Mouse (Mus musculus): ENCODE results near the gene Stk35. TPM values are rescaled to one million over a fixed set of nuclear protein-coding genes. Genes with fewer than 3 reads are reported as not detected.

Stk35 gene
- polyA plus RNA-seq (2016; fragmentation: Nextera tagmentation; extraction: Ambion mirVana) = 10.0 and 11.1 TPM in 2 replicates

DNA sequence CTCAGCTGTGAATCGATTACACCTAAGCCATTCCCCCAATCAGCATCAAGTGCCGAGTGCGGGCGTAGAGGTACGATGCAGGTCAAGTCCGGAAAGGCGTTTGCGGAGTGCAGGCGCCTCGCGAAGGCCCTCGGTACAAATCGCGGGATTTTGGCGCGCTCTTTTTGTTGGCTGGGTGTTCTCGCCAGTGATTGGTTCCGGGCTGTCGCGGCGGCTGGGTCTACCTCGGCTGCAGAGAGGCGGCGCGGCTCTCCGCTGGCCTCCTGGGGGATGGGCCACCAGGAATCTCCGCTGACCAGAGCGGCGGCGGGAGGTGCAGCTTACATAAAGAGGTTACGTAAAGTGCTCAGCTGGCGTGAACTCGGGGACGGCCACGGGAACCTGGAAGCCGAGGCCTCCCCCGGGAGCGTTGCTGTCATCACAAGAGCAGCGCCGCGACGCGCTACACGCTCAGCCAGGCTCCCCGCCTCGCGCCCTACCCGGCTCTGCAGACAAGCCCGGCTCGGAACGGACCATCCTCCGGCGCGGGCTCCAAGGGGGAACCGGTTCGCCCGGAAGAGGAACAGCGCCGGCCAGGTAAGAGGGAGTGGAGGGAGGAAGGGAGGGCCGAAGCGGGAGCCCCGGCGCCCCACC is at the start of gene Stk35:
Gene Stk35, plus strand, starts transcription at position 247 of the 633 bp plus-strand sequence.
- peak within 1 kb of the TSS; percentile 84 for H3K4me2 ChIP-seq
- H3K9me3 ChIP-seq (replicated peaks) = no peaks in the 10 kb centered on the region
- H3K27ac ChIP-seq = peak within 1 kb of the TSS; percentile 92
- peaks cover 33% of the 10 kb centered on the region for H3K36me3 ChIP-seq
- H3K4me1 ChIP-seq = peaks cover 25% of the 10 kb centered on the region
- no peaks in the 10 kb centered on the region for H3K27me3 ChIP-seq (replicated peaks)
- WGBS (ENCODE audit: insufficient replicate concordance) = under 1% methylated on average over 63 of the region's 63 CpGs
- H3K4me3 ChIP-seq = peak within 1 kb of the TSS; percentile 87
- H3K9ac ChIP-seq = peak within 1 kb of the TSS; percentile 89
- ATAC-seq = peak; percentile 89

DNA sequence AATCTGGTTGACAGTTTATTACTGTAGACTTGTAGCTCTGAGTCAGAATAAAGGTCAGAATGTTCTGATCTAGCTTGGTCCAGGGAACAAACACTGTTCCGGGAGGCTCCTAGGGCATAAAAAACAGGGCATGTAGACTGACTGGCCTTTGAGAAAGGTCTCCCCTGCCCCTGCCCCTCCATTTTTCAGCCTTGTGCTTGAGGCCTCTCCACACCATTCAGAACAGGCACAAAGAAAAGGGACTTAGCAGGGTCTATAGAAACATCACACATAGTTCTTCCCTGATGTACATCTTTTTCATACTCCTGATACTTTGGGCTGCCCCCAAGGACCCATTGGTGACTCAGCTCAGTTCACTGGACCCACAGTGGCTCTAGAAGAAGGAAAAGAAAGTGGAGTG is 18.3 kb upstream of the Stk35 start:
- no peak for ATAC-seq
- no peaks in the 10 kb centered on the region; the same call in 1 of the 2 replicates for H3K27me3 ChIP-seq (replicated peaks)
- 87% methylated on average over 1 of the region's 1 CpGs for WGBS (ENCODE audit: insufficient replicate concordance)

DNA sequence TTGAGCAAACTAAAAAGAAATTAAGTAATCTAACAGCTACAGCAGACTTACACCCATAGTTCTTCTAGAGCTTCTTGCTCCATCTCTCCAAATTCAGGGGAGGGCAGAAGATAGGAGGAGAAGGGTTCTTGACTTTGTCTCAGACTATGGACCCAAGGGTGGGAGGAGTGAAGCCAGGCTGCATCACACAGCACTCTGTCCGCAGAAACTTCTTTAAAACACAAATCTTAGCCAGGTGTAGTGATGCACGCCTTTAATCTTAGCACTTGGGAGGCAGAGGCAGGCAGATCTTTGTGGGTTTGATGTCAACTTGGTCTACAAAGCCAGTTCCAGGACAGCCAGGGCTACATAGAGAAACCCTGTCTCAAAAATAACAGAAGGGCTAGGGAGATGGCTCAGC is 3.8 kb upstream of the Stk35 start:
- no peak for ATAC-seq

More for the DNA sequence above, 18.3 kb upstream of the Stk35 start:
- Histone ChIP-seq H3K4me1 (no peaks in the 10 kb centered on the region), H3K4me2 (no peak overlapping the region), H3K27ac (no peak overlapping the region), H3K36me3 (no peaks in the 10 kb centered on the region), H3K9me3 (replicated peaks) (no peaks in the 10 kb centered on the region), H3K4me3 (no peak overlapping the region), H3K9ac (no peak overlapping the region)

DNA sequence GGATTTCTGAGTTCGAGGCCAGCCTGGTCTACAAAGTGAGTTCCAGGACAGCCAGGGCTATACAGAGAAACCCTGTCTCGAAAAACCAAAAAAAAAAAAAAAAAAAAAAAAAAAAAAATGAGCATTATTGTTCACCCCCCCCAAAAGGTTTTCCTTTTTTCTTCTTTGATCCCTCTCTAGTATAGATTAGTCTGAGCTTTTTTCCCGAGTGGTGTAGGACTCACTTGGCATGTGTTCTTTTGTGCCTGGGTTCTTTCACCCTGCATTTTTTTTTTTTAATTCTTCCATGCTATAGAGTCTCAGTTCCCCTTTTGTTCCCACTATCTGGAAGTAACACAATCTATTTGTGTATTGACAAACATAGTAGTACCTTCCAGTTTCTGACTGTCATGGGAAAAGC is 2.6 kb upstream of the Stk35 start:
- ATAC-seq = no peak
- peaks cover 8% of the 10 kb centered on the region for H3K36me3 ChIP-seq

More for the DNA sequence above, 3.8 kb upstream of the Stk35 start:
- no peaks in the 10 kb centered on the region for H3K27me3 ChIP-seq (replicated peaks)
- no peaks in the 10 kb centered on the region for H3K36me3 ChIP-seq
- H3K4me1 ChIP-seq = peaks cover 7% of the 10 kb centered on the region
- H3K9me3 ChIP-seq (replicated peaks) = 0 out of 2 replicates have a peak, but pooled peaks cover 5% of the 10 kb centered on the region
- H3K9ac ChIP-seq = no peak overlapping the region
- 76% methylated on average over 2 of the region's 2 CpGs for WGBS (ENCODE audit: insufficient replicate concordance)
- H3K4me3 ChIP-seq = no peak overlapping the region
- no peak overlapping the region for H3K4me2 ChIP-seq
- no peak overlapping the region for H3K27ac ChIP-seq

DNA sequence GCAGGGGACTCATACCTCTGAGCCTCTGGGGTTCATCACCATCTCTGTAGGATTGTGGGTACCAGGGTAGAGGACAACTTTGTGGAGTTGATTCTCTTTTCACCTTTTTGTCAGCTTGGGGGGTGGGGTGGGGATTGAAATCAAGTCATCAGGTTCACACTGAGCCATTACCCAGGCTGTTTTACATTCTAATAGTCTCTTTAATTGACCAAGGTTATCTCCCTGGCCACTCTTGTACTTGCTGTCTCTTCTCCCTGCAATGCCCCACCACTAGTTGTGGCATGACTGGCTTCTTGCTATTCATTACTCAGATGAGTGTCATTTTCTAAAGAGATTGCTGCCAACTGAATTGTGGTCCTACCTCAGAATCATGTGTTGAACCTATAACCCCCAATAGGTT is 1.9 kb upstream of the Stk35 start:
- Histone ChIP-seq H3K9me3 (replicated peaks) (0 out of 2 replicates have a peak, but pooled peaks cover 5% of the 10 kb centered on the region), H3K4me1 (peaks cover 24% of the 10 kb centered on the region), H3K4me2 (no peak overlapping the region), H3K4me3 (no peak overlapping the region), H3K27me3 (replicated peaks) (no peaks in the 10 kb centered on the region), H3K9ac (no peak overlapping the region), H3K36me3 (peaks cover 15% of the 10 kb centered on the region), H3K27ac (no peak overlapping the region)
- ATAC-seq = no peak

More for the DNA sequence above, 2.6 kb upstream of the Stk35 start:
- Histone ChIP-seq H3K4me2 (no peak overlapping the region), H3K4me3 (no peak overlapping the region), H3K9ac (no peak overlapping the region), H3K9me3 (replicated peaks) (0 out of 2 replicates have a peak, but pooled peaks cover 5% of the 10 kb centered on the region), H3K4me1 (peaks cover 17% of the 10 kb centered on the region), H3K27ac (no peak overlapping the region), H3K27me3 (replicated peaks) (no peaks in the 10 kb centered on the region)
- 63% methylated on average over 2 of the region's 3 CpGs for WGBS (ENCODE audit: insufficient replicate concordance)

DNA sequence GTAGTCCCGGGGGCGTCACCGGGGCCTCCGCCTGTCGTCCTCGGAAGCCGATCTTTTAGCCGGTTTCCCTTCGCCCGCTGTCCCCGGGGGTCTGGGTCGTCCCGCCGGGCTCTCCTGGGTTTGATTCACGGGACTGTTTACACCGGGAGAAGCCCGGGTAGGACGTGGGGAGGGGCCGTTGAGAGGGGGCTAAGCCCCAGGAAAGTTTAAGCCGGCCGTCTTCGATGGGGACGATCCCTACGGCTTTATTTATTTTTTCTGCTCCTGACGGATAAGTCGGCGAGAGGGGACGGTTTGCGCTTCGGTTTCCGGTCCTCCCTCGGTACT is 550 bp downstream of the Stk35 start:
- Histone ChIP-seq H3K27ac (peak overlapping the region; percentile 92), H3K4me2 (peak overlapping the region; percentile 84), H3K4me3 (peak overlapping the region; percentile 87), H3K4me1 (peaks cover 25% of the 10 kb centered on the region), H3K9me3 (replicated peaks) (no peaks in the 10 kb centered on the region), H3K9ac (peak overlapping the region; percentile 89), H3K27me3 (replicated peaks) (no peaks in the 10 kb centered on the region), H3K36me3 (peaks cover 37% of the 10 kb centered on the region)
- under 1% methylated on average over 32 of the region's 32 CpGs for WGBS (ENCODE audit: insufficient replicate concordance)
- no peak for ATAC-seq

DNA sequence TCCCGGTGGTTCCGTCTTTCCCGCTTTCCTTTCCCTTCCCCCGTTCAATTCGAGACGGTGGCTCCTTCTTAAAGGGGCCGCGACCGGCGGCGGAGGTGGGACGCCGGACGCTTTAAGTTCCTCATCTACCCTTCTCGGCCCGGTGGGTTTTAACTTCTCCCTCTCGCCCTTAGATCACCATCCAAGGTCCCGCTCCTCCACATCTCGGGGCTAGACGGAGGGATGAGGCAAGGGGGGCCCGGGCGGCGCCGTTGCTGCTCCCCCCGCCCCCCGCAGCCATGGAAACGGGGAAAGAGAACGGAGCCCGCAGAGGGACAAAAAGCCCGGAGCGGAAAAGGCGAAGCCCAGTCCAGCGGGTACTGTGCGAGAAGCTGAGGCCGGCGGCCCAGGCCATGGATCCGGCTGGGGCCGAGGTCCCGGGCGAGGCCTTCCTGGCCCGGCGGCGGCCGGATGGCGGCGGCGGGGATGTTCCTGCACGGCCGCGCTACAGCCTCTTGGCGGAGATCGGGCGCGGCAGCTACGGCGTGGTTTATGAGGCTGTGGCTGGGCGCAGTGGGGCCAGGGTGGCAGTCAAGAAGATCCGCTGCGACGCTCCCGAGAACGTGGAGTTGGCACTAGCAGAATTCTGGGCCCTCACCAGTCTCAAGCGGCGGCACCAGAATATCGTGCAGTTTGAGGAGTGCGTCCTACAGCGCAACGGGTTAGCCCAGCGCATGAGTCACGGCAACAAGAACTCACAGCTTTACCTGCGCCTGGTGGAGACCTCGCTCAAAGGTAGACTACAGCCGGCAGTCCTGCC is 1.1 kb downstream of the Stk35 start:
- no peaks in the 10 kb centered on the region for H3K27me3 ChIP-seq (replicated peaks)
- peak overlapping the region; percentile 84 for H3K4me2 ChIP-seq
- under 1% methylated on average over 72 of the region's 73 CpGs for WGBS (ENCODE audit: insufficient replicate concordance)
- peak; percentile 67 for ATAC-seq
- no peaks in the 10 kb centered on the region for H3K9me3 ChIP-seq (replicated peaks)
- peak overlapping the region; percentile 87 for H3K4me3 ChIP-seq
- peak overlapping the region; percentile 92 for H3K27ac ChIP-seq
- peak overlapping the region; percentile 89 for H3K9ac ChIP-seq
- peaks cover 42% of the 10 kb centered on the region for H3K36me3 ChIP-seq
- peaks cover 25% of the 10 kb centered on the region for H3K4me1 ChIP-seq

DNA sequence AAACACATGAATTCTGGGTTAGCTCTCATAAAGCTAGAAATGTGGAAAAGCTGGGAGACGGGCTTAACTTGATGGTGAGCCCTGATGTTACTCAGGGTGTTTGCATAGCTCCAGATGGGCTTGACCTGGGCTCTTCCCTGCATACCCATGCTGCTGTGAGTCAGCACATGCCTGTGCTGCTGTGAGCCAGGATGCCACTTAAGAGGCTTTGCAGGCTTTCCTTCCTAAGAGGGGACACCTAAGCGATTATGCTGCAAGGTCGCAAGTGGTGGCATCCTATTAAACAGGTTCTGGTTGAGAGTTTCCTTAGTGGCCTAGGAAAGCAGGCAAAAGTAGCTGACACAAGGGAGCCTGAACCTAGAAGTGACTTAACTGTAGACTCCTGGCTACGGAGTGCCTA is 5.2 kb downstream of the Stk35 start:
- H3K36me3 ChIP-seq = peaks cover 76% of the 10 kb centered on the region
- 85% methylated on average over 4 of the region's 4 CpGs for WGBS (ENCODE audit: insufficient replicate concordance)
- no peak for ATAC-seq

DNA sequence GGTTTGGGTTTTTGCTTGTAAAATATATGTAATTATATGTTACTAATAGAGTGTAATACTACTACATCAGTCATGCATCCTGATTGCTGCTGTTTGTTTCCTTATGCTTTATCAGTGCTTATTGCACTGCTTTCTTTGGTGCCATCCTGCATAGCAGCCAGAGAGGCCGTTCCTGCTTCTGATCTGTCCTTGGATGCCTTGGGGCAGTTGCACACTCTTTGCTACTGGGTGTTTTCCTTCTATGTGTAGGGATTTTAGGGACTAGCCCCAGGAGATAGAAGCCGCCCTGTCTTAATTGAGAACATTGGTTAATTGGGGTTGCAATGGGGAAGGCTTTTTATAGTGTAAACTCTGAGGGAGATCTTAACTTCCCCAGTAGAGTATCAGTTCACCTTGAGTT is 6.2 kb downstream of the Stk35 start:
- no peak for ATAC-seq
- no peak overlapping the region for H3K4me2 ChIP-seq
- no peak overlapping the region for H3K4me3 ChIP-seq
- H3K9me3 ChIP-seq (replicated peaks) = no peaks in the 10 kb centered on the region
- WGBS (ENCODE audit: insufficient replicate concordance) = 71% methylated on average over 2 of the region's 2 CpGs
- H3K9ac ChIP-seq = no peak overlapping the region
- H3K27ac ChIP-seq = no peak overlapping the region
- H3K36me3 ChIP-seq = peaks cover 86% of the 10 kb centered on the region
- peaks cover 18% of the 10 kb centered on the region for H3K4me1 ChIP-seq
- no peaks in the 10 kb centered on the region for H3K27me3 ChIP-seq (replicated peaks)

More for the DNA sequence above, 5.2 kb downstream of the Stk35 start:
- no peak overlapping the region for H3K4me2 ChIP-seq
- no peak overlapping the region for H3K9ac ChIP-seq
- peaks cover 18% of the 10 kb centered on the region for H3K4me1 ChIP-seq
- no peak overlapping the region for H3K4me3 ChIP-seq
- H3K27me3 ChIP-seq (replicated peaks) = no peaks in the 10 kb centered on the region
- no peak overlapping the region for H3K27ac ChIP-seq
- H3K9me3 ChIP-seq (replicated peaks) = no peaks in the 10 kb centered on the region

DNA sequence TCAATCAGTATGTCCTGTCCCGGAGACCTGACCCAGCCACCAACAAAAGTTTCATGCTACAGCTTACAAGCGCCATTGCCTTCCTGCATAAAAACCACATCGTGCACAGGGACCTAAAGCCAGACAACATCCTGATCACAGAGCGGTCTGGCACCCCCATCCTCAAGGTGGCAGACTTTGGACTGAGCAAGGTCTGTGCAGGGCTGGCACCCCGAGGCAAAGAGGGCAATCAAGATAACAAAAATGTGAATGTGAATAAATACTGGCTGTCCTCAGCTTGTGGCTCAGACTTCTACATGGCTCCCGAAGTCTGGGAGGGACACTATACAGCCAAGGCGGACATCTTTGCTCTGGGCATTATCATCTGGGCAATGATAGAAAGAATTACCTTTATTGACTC is 10.2 kb downstream of the Stk35 start:
- H3K4me1 ChIP-seq = peaks cover 26% of the 10 kb centered on the region
- H3K9ac ChIP-seq = no peak overlapping the region
- H3K27ac ChIP-seq = no peak overlapping the region
- H3K36me3 ChIP-seq = peaks cover 87% of the 10 kb centered on the region
- ATAC-seq = no peak
- no peaks in the 10 kb centered on the region for H3K27me3 ChIP-seq (replicated peaks)
- H3K4me3 ChIP-seq = no peak overlapping the region
- no peak overlapping the region for H3K4me2 ChIP-seq
- 83% methylated on average over 7 of the region's 7 CpGs for WGBS (ENCODE audit: insufficient replicate concordance)
- H3K9me3 ChIP-seq (replicated peaks) = no peaks in the 10 kb centered on the region

DNA sequence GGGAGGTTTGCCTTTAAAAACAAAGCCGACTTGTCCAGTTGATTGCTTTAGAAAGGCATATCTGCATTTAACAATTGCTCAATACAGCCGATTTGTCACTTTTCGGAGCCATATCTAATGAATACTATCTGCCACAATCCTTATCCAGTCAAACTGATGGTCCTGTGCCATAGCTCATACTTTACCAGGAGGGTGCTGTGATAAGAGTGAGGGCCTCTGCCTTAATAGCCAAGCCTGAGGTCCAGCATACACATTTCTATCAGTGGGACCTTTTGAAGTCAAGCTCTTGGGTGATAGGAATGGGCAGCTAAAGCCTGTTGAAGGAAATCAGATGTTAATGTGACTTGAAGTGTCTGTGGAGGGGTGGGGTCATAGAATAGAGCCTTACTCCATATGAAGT is 13.7 kb downstream of the Stk35 start:
- Histone ChIP-seq H3K9me3 (replicated peaks) (no peaks in the 10 kb centered on the region), H3K4me3 (no peak overlapping the region), H3K4me2 (peak overlapping the region; percentile 10; the same call in 1 of the 2 replicates), H3K36me3 (peaks cover 94% of the 10 kb centered on the region), H3K27ac (no peak overlapping the region), H3K9ac (no peak overlapping the region), H3K4me1 (peaks cover 32% of the 10 kb centered on the region), H3K27me3 (replicated peaks) (no peaks in the 10 kb centered on the region)
- ATAC-seq = peak; percentile 80
- WGBS (ENCODE audit: insufficient replicate concordance) = 37% methylated on average over 3 of the region's 3 CpGs

DNA sequence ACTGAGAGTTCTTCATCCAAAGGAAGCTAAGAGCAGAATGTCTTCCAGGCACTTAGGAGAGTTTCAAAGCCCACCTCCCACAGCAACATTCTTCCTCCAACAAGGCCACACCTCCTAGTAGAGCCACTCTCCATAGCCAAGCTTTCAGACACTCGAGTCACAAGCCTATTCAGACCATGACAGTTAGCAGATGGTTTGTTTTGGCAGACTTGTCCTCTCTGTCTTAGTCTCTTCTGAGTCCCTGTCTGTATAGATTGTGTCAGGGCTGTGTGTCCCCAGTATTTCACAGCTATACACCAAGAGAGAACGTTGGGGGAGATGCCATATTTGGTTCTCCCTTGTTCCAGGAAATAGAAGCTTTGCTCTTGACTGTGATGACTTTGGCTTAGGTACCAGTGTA is 14.8 kb downstream of the Stk35 start:
- Histone ChIP-seq H3K4me3 (no peak overlapping the region), H3K4me1 (peaks cover 39% of the 10 kb centered on the region), H3K36me3 (peaks cover 91% of the 10 kb centered on the region), H3K27ac (no peak overlapping the region), H3K9me3 (replicated peaks) (no peaks in the 10 kb centered on the region), H3K9ac (no peak overlapping the region), H3K27me3 (replicated peaks) (no peaks in the 10 kb centered on the region), H3K4me2 (no peak overlapping the region)
- no peak for ATAC-seq
- WGBS (ENCODE audit: insufficient replicate concordance) = 71% methylated on average over 2 of the region's 2 CpGs

Measured in liver, embryonic 12.5 days (tissue).